Mouse (Mus musculus): Measurements from ENCODE around the gene Ctdsp2. TPM values are rescaled to one million over a fixed set of nuclear protein-coding genes. Genes with fewer than 3 reads are reported as not detected.

Gene Ctdsp2
- polyA plus RNA-seq, 1 experiment from 2014 or later: 12.0 TPM

DNA sequence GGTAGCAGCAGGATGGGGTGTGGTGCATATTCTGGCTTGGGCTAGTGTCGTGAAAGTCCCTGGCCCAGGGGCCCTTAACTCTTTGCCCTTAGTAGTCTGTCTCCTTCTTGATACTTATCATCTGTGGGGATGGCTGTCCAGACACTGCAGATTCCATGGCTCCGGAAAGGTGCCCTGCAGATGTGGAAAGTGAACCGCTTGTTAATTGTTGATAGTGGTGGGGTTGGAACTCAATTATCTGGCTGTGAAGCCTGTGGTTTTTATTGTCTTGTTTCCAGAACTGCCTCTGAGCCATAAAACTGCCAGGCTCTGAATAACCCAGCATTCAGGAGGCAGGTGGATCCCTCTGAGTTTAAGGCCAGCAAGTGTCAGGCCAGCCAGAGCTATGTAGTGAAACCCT lies 13.2 kb downstream of the Ctdsp2 start:
- Histone ChIP-seq H3K27ac (ENCODE audit: low read length) (no peak overlapping the region), H3K4me1 (ENCODE audit: control insufficient read depth, insufficient read depth, low read length) (peaks cover 18% of the 10 kb centered on the region)
- 73% methylated on average over 3 of the region's 3 CpGs for WGBS

DNA sequence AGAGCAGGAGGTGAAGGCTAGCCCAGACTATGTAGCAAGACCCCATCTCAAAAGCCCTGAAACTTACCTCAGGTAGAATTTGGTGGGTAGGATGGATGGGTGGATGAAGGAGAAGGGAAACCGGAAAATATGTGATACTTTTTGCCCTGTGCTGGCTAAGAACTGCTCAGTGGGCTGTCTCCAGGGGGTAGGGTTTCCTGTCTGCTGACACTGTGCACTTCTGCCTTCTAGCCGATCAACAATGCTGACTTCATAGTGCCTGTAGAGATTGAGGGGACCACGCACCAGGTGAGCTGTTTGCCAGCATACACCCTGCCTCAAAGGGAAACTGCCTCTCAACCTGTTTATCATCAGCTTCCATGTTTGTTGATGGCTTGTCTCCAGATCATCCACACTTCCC lies 15.1 kb downstream of the Ctdsp2 start:
- Histone ChIP-seq H3K4me2 (ENCODE audit: low read length) (no peak overlapping the region), H3K27me3 (ENCODE audit: control insufficient read depth, insufficient read depth, low read depth, low read length) (no peaks in the 10 kb centered on the region), H3K36me3 (ENCODE audit: control insufficient read depth, insufficient read depth, low read length) (peaks cover 37% of the 10 kb centered on the region), H3K4me3 (ENCODE audit: low read depth, low read length) (no peak overlapping the region), H3K4me1 (ENCODE audit: control insufficient read depth, insufficient read depth, low read length) (peaks cover 6% of the 10 kb centered on the region), H3K9ac (ENCODE audit: low read depth, low read length) (no peak overlapping the region), H3K27ac (ENCODE audit: low read length) (no peak overlapping the region), H3K9me3 (replicated peaks; ENCODE audit: control insufficient read depth, low read length, poor library complexity, severe bottlenecking) (no peaks in the 10 kb centered on the region)
- ATAC-seq: no peak
- WGBS: 91% methylated on average over 3 of the region's 3 CpGs

More for the DNA sequence above, 13.2 kb downstream of the Ctdsp2 start:
- no peaks in the 10 kb centered on the region for H3K9me3 ChIP-seq (replicated peaks; ENCODE audit: control insufficient read depth, low read length, poor library complexity, severe bottlenecking)
- no peak overlapping the region; the same call in 1 of the 2 replicates for H3K9ac ChIP-seq (ENCODE audit: low read depth, low read length)
- ATAC-seq: no peak
- peaks cover 24% of the 10 kb centered on the region for H3K36me3 ChIP-seq (ENCODE audit: control insufficient read depth, insufficient read depth, low read length)
- no peak overlapping the region for H3K4me2 ChIP-seq (ENCODE audit: low read length)
- H3K4me3 ChIP-seq (ENCODE audit: low read depth, low read length): no peak overlapping the region
- H3K27me3 ChIP-seq (ENCODE audit: control insufficient read depth, insufficient read depth, low read depth, low read length): no peaks in the 10 kb centered on the region

DNA sequence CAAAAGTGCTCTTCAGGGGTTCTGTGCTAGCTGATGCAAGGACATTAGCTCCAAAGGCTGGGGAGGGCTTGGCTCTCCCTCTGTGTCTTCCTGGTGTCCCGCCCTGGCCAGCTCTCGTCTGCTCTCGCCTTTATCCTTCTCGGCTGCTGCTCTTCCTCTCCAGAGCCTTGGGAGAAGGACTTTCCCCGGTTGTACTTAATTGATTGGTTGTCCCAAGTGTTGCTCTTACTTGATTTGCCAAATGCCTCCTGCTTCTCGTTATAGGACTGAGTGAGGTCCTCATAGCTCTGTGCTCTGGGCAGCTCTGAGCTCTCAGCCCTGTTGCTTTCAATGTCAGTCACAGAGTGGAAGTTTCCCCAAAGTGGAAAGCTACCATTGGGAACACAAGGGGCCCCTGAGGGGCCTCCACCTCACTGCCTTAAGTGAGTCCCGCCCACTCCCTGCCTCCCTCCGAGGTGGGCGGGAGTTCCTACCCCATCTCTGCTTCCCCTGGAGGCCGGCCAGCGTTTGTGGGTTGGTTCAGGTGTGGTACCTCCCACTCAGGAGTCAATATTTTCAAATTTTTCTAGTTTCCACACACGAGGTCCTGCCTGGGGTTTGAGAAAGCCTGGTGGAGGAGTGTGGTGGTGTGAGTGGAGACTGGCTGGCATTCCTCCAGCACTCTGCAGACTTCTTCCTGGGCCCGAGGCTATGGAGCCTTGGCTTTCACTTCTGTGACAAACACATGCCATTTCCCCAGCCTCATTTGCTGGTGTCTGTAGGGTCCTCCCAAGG lies 19.0 kb downstream of the Ctdsp2 start:
- Histone ChIP-seq H3K27ac (ENCODE audit: low read length) (no peak overlapping the region), H3K4me3 (ENCODE audit: low read depth, low read length) (no peak overlapping the region), H3K4me2 (ENCODE audit: low read length) (no peak overlapping the region), H3K9me3 (replicated peaks; ENCODE audit: control insufficient read depth, low read length, poor library complexity, severe bottlenecking) (no peaks in the 10 kb centered on the region), H3K36me3 (ENCODE audit: control insufficient read depth, insufficient read depth, low read length) (peaks cover 39% of the 10 kb centered on the region), H3K27me3 (ENCODE audit: control insufficient read depth, insufficient read depth, low read depth, low read length) (no peaks in the 10 kb centered on the region), H3K4me1 (ENCODE audit: control insufficient read depth, insufficient read depth, low read length) (no peaks in the 10 kb centered on the region), H3K9ac (ENCODE audit: low read depth, low read length) (no peak overlapping the region)
- ATAC-seq: no peak
- 76% methylated on average over 13 of the region's 13 CpGs for WGBS

DNA sequence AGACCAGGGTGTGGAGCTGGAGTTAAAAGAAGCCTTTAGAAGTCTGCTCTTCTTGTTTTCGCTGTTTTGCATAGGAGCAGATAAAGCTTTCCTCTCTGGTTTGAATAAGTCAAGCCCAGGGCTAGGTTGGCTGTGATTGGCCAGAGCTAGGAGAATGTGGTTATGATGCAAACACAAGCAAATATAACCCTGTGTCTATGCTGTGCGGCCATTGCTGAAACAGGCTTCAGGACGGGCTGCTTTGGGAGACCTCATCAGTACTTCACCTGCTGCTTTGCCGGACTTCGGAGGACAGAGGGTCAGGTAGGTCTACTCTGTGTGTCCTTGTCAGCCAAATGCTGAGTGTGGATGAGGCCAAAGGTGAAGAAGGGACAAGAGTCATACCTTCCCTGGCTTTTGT lies 22.0 kb downstream of the Ctdsp2 start, which contains the start of gene Avil:
Gene Avil (plus strand): TSS at position 181 of the 400 bp plus-strand sequence.
- H3K36me3 ChIP-seq (ENCODE audit: control insufficient read depth, insufficient read depth, low read length): peaks cover 19% of the 10 kb centered on the region
- H3K4me3 ChIP-seq (ENCODE audit: low read depth, low read length): no peak within 1 kb of the TSS
- H3K9me3 ChIP-seq (replicated peaks; ENCODE audit: control insufficient read depth, low read length, poor library complexity, severe bottlenecking): no peaks in the 10 kb centered on the region
- WGBS: 88% methylated on average over 5 of the region's 5 CpGs
- H3K9ac ChIP-seq (ENCODE audit: low read depth, low read length): no peak within 1 kb of the TSS
- ATAC-seq: no peak; the same call in 1 of the 2 replicates
- H3K27me3 ChIP-seq (ENCODE audit: control insufficient read depth, insufficient read depth, low read depth, low read length): no peaks in the 10 kb centered on the region
- no peak within 1 kb of the TSS for H3K27ac ChIP-seq (ENCODE audit: low read length)
- H3K4me2 ChIP-seq (ENCODE audit: low read length): no peak within 1 kb of the TSS
- no peaks in the 10 kb centered on the region for H3K4me1 ChIP-seq (ENCODE audit: control insufficient read depth, insufficient read depth, low read length)

DNA sequence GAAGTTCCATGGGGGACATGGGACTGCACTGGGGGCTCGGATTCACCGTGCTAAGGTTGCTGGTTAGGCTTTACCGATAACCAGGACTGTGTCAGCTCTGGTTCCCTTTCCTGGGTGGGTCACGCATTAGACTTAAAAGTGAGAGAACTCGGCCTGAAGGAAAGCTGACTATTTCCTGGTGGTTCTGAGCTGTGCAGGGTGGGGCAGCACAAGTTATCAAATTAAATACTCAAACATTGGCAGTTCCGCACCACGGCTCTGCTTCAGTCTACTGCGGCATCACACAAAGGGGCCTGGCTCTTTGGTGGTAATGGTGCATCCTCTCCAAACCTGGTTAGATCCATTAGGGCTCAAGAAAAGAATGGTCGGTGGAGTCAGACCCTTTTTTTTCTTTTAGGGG lies 22.8 kb downstream of the Ctdsp2 start:
- Histone ChIP-seq H3K36me3 (ENCODE audit: control insufficient read depth, insufficient read depth, low read length) (peaks cover 16% of the 10 kb centered on the region), H3K27me3 (ENCODE audit: control insufficient read depth, insufficient read depth, low read depth, low read length) (no peaks in the 10 kb centered on the region), H3K4me3 (ENCODE audit: low read depth, low read length) (no peak overlapping the region), H3K4me2 (ENCODE audit: low read length) (no peak overlapping the region), H3K9ac (ENCODE audit: low read depth, low read length) (no peak overlapping the region), H3K4me1 (ENCODE audit: control insufficient read depth, insufficient read depth, low read length) (no peaks in the 10 kb centered on the region), H3K27ac (ENCODE audit: low read length) (no peak overlapping the region), H3K9me3 (replicated peaks; ENCODE audit: control insufficient read depth, low read length, poor library complexity, severe bottlenecking) (no peaks in the 10 kb centered on the region)
- 91% methylated on average over 9 of the region's 9 CpGs for WGBS
- no peak for ATAC-seq

DNA sequence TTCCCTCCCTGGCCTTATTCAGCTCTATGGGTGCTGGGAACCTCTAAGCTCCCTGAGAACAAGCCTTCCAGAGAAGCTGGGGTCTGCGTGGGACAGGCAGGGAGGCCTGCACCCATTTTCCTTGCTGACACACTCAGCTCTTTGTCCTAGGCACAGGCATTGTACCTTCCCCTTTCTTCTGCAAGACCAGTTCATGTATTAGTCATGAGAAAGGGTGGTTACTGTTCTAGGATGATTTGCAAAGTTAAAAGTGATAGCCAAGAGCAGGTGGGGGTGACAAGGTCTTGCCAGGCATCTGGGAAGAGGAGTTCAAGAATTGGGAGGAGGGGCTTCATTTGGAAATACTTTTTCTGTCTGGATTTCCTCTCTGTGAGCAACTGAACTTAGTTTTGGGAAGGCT lies 23.5 kb downstream of the Ctdsp2 start:
- Histone ChIP-seq H3K4me2 (ENCODE audit: low read length) (no peak overlapping the region), H3K9me3 (replicated peaks; ENCODE audit: control insufficient read depth, low read length, poor library complexity, severe bottlenecking) (no peaks in the 10 kb centered on the region), H3K27ac (ENCODE audit: low read length) (no peak overlapping the region), H3K27me3 (ENCODE audit: control insufficient read depth, insufficient read depth, low read depth, low read length) (no peaks in the 10 kb centered on the region), H3K4me1 (ENCODE audit: control insufficient read depth, insufficient read depth, low read length) (no peaks in the 10 kb centered on the region), H3K36me3 (ENCODE audit: control insufficient read depth, insufficient read depth, low read length) (peaks cover 16% of the 10 kb centered on the region), H3K4me3 (ENCODE audit: low read depth, low read length) (no peak overlapping the region), H3K9ac (ENCODE audit: low read depth, low read length) (no peak overlapping the region)
- no peak for ATAC-seq
- WGBS: 57% methylated on average over 1 of the region's 1 CpGs

DNA sequence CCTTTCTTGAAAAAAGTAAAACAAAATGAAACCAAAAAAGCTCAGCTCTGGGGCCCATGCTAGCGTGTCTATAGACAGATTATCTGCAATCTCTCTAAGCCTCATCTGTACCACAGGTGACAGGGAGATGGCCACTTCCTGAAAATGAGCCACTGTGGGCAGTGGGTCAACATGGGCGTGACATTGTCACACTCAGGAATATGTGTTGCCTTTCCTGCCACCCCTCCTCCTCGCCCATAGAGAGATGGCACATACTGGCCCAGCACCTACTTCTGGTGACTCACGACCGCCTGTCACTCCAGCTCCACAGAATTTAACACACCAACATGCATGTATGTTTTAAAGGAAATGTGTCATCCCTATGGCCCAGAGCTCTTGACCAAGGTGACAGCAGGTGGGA lies 24.2 kb downstream of the Ctdsp2 start:
- Histone ChIP-seq H3K9me3 (replicated peaks; ENCODE audit: control insufficient read depth, low read length, poor library complexity, severe bottlenecking) (no peaks in the 10 kb centered on the region), H3K27ac (ENCODE audit: low read length) (no peak overlapping the region), H3K9ac (ENCODE audit: low read depth, low read length) (no peak overlapping the region), H3K4me1 (ENCODE audit: control insufficient read depth, insufficient read depth, low read length) (no peaks in the 10 kb centered on the region), H3K4me2 (ENCODE audit: low read length) (no peak overlapping the region), H3K27me3 (ENCODE audit: control insufficient read depth, insufficient read depth, low read depth, low read length) (no peaks in the 10 kb centered on the region), H3K36me3 (ENCODE audit: control insufficient read depth, insufficient read depth, low read length) (peaks cover 10% of the 10 kb centered on the region), H3K4me3 (ENCODE audit: low read depth, low read length) (no peak overlapping the region)
- no peak for ATAC-seq
- 90% methylated on average over 5 of the region's 5 CpGs for WGBS

DNA sequence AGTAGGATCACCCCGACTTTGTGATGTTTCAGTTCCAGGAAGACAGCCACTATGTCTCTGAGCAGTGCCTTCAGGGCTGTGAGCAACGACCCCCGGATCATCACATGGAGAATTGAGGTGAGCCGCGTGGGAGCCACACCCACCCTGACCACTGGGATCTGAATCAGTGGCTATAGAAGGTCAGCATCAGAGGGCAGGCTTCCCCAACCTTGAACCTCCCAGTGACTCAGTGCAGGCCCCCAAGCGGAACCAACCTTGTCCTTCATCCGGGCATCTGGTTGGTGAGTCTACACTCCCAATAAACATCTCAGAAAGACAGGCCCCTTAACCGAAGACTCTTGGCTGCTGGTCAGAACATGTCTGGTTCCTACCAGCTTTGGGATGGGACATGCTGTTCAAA lies 24.8 kb downstream of the Ctdsp2 start:
- no peak overlapping the region for H3K4me2 ChIP-seq (ENCODE audit: low read length)
- WGBS: 83% methylated on average over 8 of the region's 8 CpGs
- peaks cover 6% of the 10 kb centered on the region; the same call in 1 of the 2 replicates for H3K36me3 ChIP-seq (ENCODE audit: control insufficient read depth, insufficient read depth, low read length)
- no peak overlapping the region for H3K4me3 ChIP-seq (ENCODE audit: low read depth, low read length)
- no peak overlapping the region for H3K9ac ChIP-seq (ENCODE audit: low read depth, low read length)
- H3K27me3 ChIP-seq (ENCODE audit: control insufficient read depth, insufficient read depth, low read depth, low read length): no peaks in the 10 kb centered on the region
- no peaks in the 10 kb centered on the region for H3K9me3 ChIP-seq (replicated peaks; ENCODE audit: control insufficient read depth, low read length, poor library complexity, severe bottlenecking)
- ATAC-seq: no peak
- H3K27ac ChIP-seq (ENCODE audit: low read length): no peak overlapping the region
- H3K4me1 ChIP-seq (ENCODE audit: control insufficient read depth, insufficient read depth, low read length): no peaks in the 10 kb centered on the region

DNA sequence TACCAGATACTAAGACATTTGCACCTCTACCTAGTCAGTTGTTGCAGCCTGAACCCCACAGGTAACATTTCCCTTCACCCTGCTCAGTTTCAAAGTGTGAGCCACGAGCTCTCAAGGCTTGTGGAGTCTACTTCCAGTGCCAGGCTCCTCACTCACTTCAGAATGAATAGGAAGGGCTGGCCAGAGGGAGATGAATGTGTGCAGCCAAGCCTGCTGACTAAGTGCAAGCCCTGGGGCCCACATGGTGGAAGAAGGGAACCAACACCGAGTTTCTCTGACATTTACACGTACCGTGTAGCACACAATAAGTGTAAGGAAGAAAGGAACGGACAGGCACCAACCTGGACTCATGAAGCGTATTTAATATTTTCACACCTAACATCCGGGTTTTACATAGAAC lies 25.3 kb downstream of the Ctdsp2 start:
- H3K27me3 ChIP-seq (ENCODE audit: control insufficient read depth, insufficient read depth, low read depth, low read length): no peaks in the 10 kb centered on the region

More for the DNA sequence above, 25.3 kb downstream of the Ctdsp2 start:
- ATAC-seq: no peak
- Histone ChIP-seq H3K9me3 (replicated peaks; ENCODE audit: control insufficient read depth, low read length, poor library complexity, severe bottlenecking) (no peaks in the 10 kb centered on the region), H3K36me3 (ENCODE audit: control insufficient read depth, insufficient read depth, low read length) (peaks cover 2% of the 10 kb centered on the region; the same call in 1 of the 2 replicates), H3K4me1 (ENCODE audit: control insufficient read depth, insufficient read depth, low read length) (no peaks in the 10 kb centered on the region), H3K4me3 (ENCODE audit: low read depth, low read length) (no peak overlapping the region), H3K27ac (ENCODE audit: low read length) (no peak overlapping the region), H3K4me2 (ENCODE audit: low read length) (no peak overlapping the region), H3K9ac (ENCODE audit: low read depth, low read length) (no peak overlapping the region)
- WGBS: 73% methylated on average over 7 of the region's 7 CpGs
